Mouse (Mus musculus): Measurements from ENCODE around the gene Cyp4v3. TPM values are rescaled to one million over a fixed set of nuclear protein-coding genes. Genes with fewer than 3 reads are reported as not detected.

The Cyp4v3 gene
- polyA plus RNA-seq, 1 experiment from 2014 or later: 2.9 TPM

DNA sequence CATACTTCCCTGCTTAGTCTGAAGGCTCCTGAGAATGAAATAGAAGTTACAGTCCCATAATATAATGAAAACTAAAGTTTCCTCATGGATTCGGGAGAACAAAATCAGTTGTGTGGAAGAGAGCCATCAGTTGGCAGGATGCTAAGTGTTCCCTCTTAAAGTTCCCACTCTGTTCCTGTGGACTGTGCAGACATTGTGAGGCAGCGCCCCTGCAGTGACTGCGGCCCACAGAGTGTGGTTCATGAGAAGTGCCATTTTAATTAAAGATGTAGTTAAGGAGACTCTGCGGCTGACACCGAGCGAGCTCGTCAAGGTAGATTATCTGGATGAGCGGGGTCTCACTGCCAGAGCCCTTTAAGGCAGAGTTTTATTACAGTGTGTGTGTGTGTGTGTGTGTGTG lies 30.6 kb downstream of the Cyp4v3 start:
- Histone ChIP-seq H3K4me2 (no peak overlapping the region), H3K9ac (ENCODE audit: low read length) (no peak overlapping the region), H3K36me3 (ENCODE audit: control insufficient read depth, insufficient read depth, low read length) (no peaks in the 10 kb centered on the region), H3K9me3 (ENCODE audit: control insufficient read depth, low read length) (no peaks in the 10 kb centered on the region), H3K4me1 (ENCODE audit: control insufficient read depth, insufficient read depth, low read length) (no peaks in the 10 kb centered on the region), H3K27ac (ENCODE audit: low read depth, low read length) (no peak overlapping the region), H3K27me3 (ENCODE audit: control insufficient read depth, insufficient read depth, low read length) (no peaks in the 10 kb centered on the region), H3K4me3 (ENCODE audit: low read depth, low read length) (no peak overlapping the region)
- no peak for DNase-seq (ENCODE audit: low spot score, missing footprints)
- ATAC-seq (ENCODE audit: low FRiP score): no peak
- 71% methylated on average over 8 of the region's 8 CpGs for WGBS

- H3K27ac ChIP-seq (ENCODE audit: low read depth, low read length): no peak overlapping the region
- no peak overlapping the region for H3K4me3 ChIP-seq (ENCODE audit: low read depth, low read length)
- WGBS: 93% methylated on average over 6 of the region's 6 CpGs
Measured at GRCm38 (mm10) chr8:45295276-45295675, 37.7 kb downstream of the Cyp4v3 start.

GRCm38 (mm10) chr8:45294687-45295086 lies 38.3 kb downstream of the Cyp4v3 start, which contains the start of gene Klkb1:
Gene Klkb1 (minus strand): TSS chr8:45294859.
- H3K9ac ChIP-seq (ENCODE audit: low read length): no peak within 1 kb of the TSS
- no peak within 1 kb of the TSS for H3K27ac ChIP-seq (ENCODE audit: low read depth, low read length)
- no peak within 1 kb of the TSS for H3K4me3 ChIP-seq (ENCODE audit: low read depth, low read length)
- no peak for ATAC-seq (ENCODE audit: low FRiP score)
- H3K36me3 ChIP-seq (ENCODE audit: control insufficient read depth, insufficient read depth, low read length): no peaks in the 10 kb centered on the region
- no peak for DNase-seq (ENCODE audit: low spot score, missing footprints)
- H3K4me2 ChIP-seq: no peak within 1 kb of the TSS
- H3K27me3 ChIP-seq (ENCODE audit: control insufficient read depth, insufficient read depth, low read length): no peaks in the 10 kb centered on the region
- 93% methylated on average over 7 of the region's 7 CpGs for WGBS
- no peaks in the 10 kb centered on the region for H3K4me1 ChIP-seq (ENCODE audit: control insufficient read depth, insufficient read depth, low read length)
- H3K9me3 ChIP-seq (ENCODE audit: control insufficient read depth, low read length): no peaks in the 10 kb centered on the region

More at GRCm38 (mm10) chr8:45295276-45295675, 37.7 kb downstream of the Cyp4v3 start:
- Histone ChIP-seq H3K4me2 (no peak overlapping the region), H3K9me3 (ENCODE audit: control insufficient read depth, low read length) (no peaks in the 10 kb centered on the region), H3K4me1 (ENCODE audit: control insufficient read depth, insufficient read depth, low read length) (no peaks in the 10 kb centered on the region), H3K27me3 (ENCODE audit: control insufficient read depth, insufficient read depth, low read length) (no peaks in the 10 kb centered on the region), H3K9ac (ENCODE audit: low read length) (no peak overlapping the region), H3K36me3 (ENCODE audit: control insufficient read depth, insufficient read depth, low read length) (no peaks in the 10 kb centered on the region)
- DNase-seq (ENCODE audit: low spot score, missing footprints) (no peak), ATAC-seq (ENCODE audit: low FRiP score) (no peak)

DNA sequence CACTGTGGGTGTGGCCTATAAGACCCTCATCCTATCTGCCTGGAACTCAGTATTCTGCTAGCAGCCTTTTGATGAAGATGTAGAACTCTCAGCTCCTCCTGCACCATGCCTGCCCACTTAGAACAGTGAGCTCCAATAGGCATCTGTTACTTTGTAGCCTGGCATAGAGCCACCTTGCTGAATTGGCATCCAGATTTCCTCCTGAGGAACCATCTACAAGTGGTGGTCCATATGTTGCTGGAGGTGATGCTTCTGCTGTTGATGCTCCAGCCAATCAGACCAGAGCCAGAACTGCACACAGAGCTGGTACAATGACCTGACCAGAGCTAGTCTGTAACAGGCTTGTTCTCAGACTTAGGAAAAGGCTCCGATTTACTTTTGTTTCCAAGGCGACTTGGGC lies 41.2 kb downstream of the Cyp4v3 start:
- no peak overlapping the region for H3K4me3 ChIP-seq (ENCODE audit: low read depth, low read length)
- H3K9me3 ChIP-seq (ENCODE audit: control insufficient read depth, low read length): no peaks in the 10 kb centered on the region
- no peaks in the 10 kb centered on the region for H3K27me3 ChIP-seq (ENCODE audit: control insufficient read depth, insufficient read depth, low read length)
- no peak overlapping the region for H3K9ac ChIP-seq (ENCODE audit: low read length)
- WGBS: 82% methylated on average over 2 of the region's 2 CpGs
- H3K36me3 ChIP-seq (ENCODE audit: control insufficient read depth, insufficient read depth, low read length): no peaks in the 10 kb centered on the region
- no peak for ATAC-seq (ENCODE audit: low FRiP score)
- DNase-seq (ENCODE audit: low spot score, missing footprints): no peak
- no peaks in the 10 kb centered on the region for H3K4me1 ChIP-seq (ENCODE audit: control insufficient read depth, insufficient read depth, low read length)
- H3K4me2 ChIP-seq: no peak overlapping the region
- H3K27ac ChIP-seq (ENCODE audit: low read depth, low read length): no peak overlapping the region

DNA sequence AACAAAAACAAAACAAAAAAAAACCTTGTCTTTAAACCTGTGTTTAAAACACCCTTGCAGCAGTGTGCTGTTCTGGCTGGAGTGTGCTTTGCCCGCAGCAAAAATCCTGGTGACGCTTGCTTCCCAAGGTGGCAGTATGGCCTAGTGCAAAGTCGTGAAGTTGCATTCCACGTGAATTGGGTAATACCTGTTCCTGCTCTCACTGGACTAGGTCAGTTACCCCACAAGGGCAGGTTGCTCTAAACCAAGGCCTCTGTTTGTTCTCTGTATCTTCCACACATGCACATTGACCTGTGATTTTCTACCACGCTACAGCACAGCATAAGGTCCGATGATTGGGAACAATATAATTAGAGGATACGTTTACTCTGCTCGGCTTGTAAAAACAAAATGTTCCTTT lies 51.4 kb downstream of the Cyp4v3 start:
- Histone ChIP-seq H3K36me3 (ENCODE audit: control insufficient read depth, insufficient read depth, low read length) (no peaks in the 10 kb centered on the region), H3K4me3 (ENCODE audit: low read depth, low read length) (no peak overlapping the region)

DNA sequence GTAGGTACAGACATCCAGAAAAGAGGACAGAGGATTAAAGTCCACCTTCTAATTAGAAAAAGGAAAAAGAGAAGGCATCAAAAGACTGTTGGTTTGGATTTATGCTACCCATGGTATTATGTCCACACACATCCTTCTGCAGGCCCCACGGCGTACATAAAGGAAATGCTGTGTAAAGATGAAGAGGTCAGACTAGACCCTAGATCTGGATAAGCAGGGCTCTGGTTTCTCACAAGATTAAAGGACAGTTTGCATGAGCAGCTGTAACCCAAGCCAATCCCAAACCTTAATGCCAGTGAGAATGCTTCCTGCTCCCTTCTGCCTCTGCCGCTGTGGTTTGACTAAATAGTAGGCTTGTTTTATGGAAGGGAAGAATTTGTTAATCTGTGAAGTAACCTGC lies 55.6 kb downstream of the Cyp4v3 start:
- H3K4me1 ChIP-seq (ENCODE audit: control insufficient read depth, insufficient read depth, low read length): no peaks in the 10 kb centered on the region
- no peaks in the 10 kb centered on the region for H3K36me3 ChIP-seq (ENCODE audit: control insufficient read depth, insufficient read depth, low read length)
- 83% methylated on average over 3 of the region's 3 CpGs for WGBS
- DNase-seq (ENCODE audit: low spot score, missing footprints) (no peak), ATAC-seq (ENCODE audit: low FRiP score) (no peak)
- no peak overlapping the region for H3K4me3 ChIP-seq (ENCODE audit: low read depth, low read length)
- no peak overlapping the region for H3K9ac ChIP-seq (ENCODE audit: low read length)
- H3K27ac ChIP-seq (ENCODE audit: low read depth, low read length): no peak overlapping the region
- H3K4me2 ChIP-seq: no peak overlapping the region
- no peaks in the 10 kb centered on the region for H3K9me3 ChIP-seq (ENCODE audit: control insufficient read depth, low read length)
- H3K27me3 ChIP-seq (ENCODE audit: control insufficient read depth, insufficient read depth, low read length): no peaks in the 10 kb centered on the region

More for the DNA sequence above, 51.4 kb downstream of the Cyp4v3 start:
- Histone ChIP-seq H3K27ac (ENCODE audit: low read depth, low read length) (no peak overlapping the region), H3K9me3 (ENCODE audit: control insufficient read depth, low read length) (no peaks in the 10 kb centered on the region), H3K27me3 (ENCODE audit: control insufficient read depth, insufficient read depth, low read length) (no peaks in the 10 kb centered on the region), H3K9ac (ENCODE audit: low read length) (no peak overlapping the region), H3K4me1 (ENCODE audit: control insufficient read depth, insufficient read depth, low read length) (no peaks in the 10 kb centered on the region), H3K4me2 (no peak overlapping the region)
- WGBS: 83% methylated on average over 8 of the region's 8 CpGs
- no peak for DNase-seq (ENCODE audit: low spot score, missing footprints)
- no peak for ATAC-seq (ENCODE audit: low FRiP score)

GRCm38 (mm10) chr8:45274317-45274716 lies 58.7 kb downstream of the Cyp4v3 start:
- no peak overlapping the region for H3K4me3 ChIP-seq (ENCODE audit: low read depth, low read length)
- no peak overlapping the region for H3K27ac ChIP-seq (ENCODE audit: low read depth, low read length)
- H3K9me3 ChIP-seq (ENCODE audit: control insufficient read depth, low read length): no peaks in the 10 kb centered on the region
- H3K9ac ChIP-seq (ENCODE audit: low read length): no peak overlapping the region
- ATAC-seq (ENCODE audit: low FRiP score) (no peak), DNase-seq (ENCODE audit: low spot score, missing footprints) (no peak)
- H3K4me1 ChIP-seq (ENCODE audit: control insufficient read depth, insufficient read depth, low read length): no peaks in the 10 kb centered on the region
- WGBS: 86% methylated on average over 4 of the region's 4 CpGs
- H3K36me3 ChIP-seq (ENCODE audit: control insufficient read depth, insufficient read depth, low read length): no peaks in the 10 kb centered on the region
- H3K4me2 ChIP-seq: no peak overlapping the region
- no peaks in the 10 kb centered on the region for H3K27me3 ChIP-seq (ENCODE audit: control insufficient read depth, insufficient read depth, low read length)

GRCm38 (mm10) chr8:45269056-45269455 lies 64.0 kb downstream of the Cyp4v3 start:
- H3K4me2 ChIP-seq: no peak overlapping the region
- H3K27ac ChIP-seq (ENCODE audit: low read depth, low read length): no peak overlapping the region
- no peak for ATAC-seq (ENCODE audit: low FRiP score)
- H3K9ac ChIP-seq (ENCODE audit: low read length): no peak overlapping the region
- no peaks in the 10 kb centered on the region for H3K27me3 ChIP-seq (ENCODE audit: control insufficient read depth, insufficient read depth, low read length)
- no peaks in the 10 kb centered on the region for H3K36me3 ChIP-seq (ENCODE audit: control insufficient read depth, insufficient read depth, low read length)
- DNase-seq (ENCODE audit: low spot score, missing footprints): no peak
- H3K9me3 ChIP-seq (ENCODE audit: control insufficient read depth, low read length): no peaks in the 10 kb centered on the region
- H3K4me3 ChIP-seq (ENCODE audit: low read depth, low read length): no peak overlapping the region
- H3K4me1 ChIP-seq (ENCODE audit: control insufficient read depth, insufficient read depth, low read length): no peaks in the 10 kb centered on the region

DNA sequence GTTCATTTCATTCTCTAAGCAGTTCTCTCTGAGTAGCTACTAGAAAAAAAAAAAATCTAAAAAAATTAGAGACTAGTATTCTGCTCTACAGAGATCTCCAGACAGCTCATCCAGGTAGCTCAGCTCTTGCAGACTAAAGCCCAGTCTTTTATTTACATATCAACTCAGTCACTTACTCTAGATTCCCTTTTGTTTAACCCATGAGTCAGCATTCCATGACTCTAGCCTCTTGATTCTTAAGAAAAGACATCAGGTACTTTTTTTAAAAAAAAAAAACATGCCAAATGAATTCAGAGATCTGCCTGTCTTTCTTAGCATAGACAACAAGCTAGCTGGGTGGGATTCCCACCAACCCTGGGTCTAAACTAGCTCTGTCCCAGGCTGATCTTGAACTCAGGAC lies 64.5 kb downstream of the Cyp4v3 start:
- no peaks in the 10 kb centered on the region for H3K27me3 ChIP-seq (ENCODE audit: control insufficient read depth, insufficient read depth, low read length)
- no peak overlapping the region for H3K4me3 ChIP-seq (ENCODE audit: low read depth, low read length)
- H3K4me1 ChIP-seq (ENCODE audit: control insufficient read depth, insufficient read depth, low read length): no peaks in the 10 kb centered on the region
- DNase-seq (ENCODE audit: low spot score, missing footprints) (no peak), ATAC-seq (ENCODE audit: low FRiP score) (no peak)
- no peak overlapping the region for H3K27ac ChIP-seq (ENCODE audit: low read depth, low read length)
- H3K9ac ChIP-seq (ENCODE audit: low read length): no peak overlapping the region
- H3K36me3 ChIP-seq (ENCODE audit: control insufficient read depth, insufficient read depth, low read length): no peaks in the 10 kb centered on the region
- H3K4me2 ChIP-seq: no peak overlapping the region
- no peaks in the 10 kb centered on the region for H3K9me3 ChIP-seq (ENCODE audit: control insufficient read depth, low read length)

Measured in midbrain, embryonic 11.5 days (tissue).